Mouse (Mus musculus): ENCODE data around the gene Tbx1. TPM values are rescaled to one million over a fixed set of nuclear protein-coding genes. Genes with fewer than 3 reads are reported as not detected.

Gene Tbx1
- polyA plus RNA-seq, 1 experiment from 2014 or later = 24.3 TPM

GRCm38 (mm10) chr16:18622916-18623750, 32.7 kb upstream of the Tbx1 start:
- 63% methylated on average over 29 of the region's 29 CpGs for WGBS
- Histone ChIP-seq H3K9me3 (replicated peaks) (no peaks in the 10 kb centered on the region), H3K4me1 (peaks cover 49% of the 10 kb centered on the region), H3K27ac (replicated peaks) (no peak overlapping the region), H3K9ac (no peak overlapping the region), H3K4me2 (replicated peaks) (no peak overlapping the region), H3K27me3 (peaks cover 76% of the 10 kb centered on the region), H3K4me3 (replicated peaks) (no peak overlapping the region), H3K36me3 (peaks cover 35% of the 10 kb centered on the region)
- ATAC-seq (ENCODE audit: insufficient number of reproducible peaks, low FRiP score, low TSS enrichment, low read depth) = no peak

GRCm38 (mm10) chr16:18622019-18622418, 31.5 kb upstream of the Tbx1 start, which contains the start of gene Gp1bb:
Gene Gp1bb (minus strand): TSS chr16:18622403.
- H3K4me3 ChIP-seq (replicated peaks) = peak within 1 kb of the TSS; percentile 52
- H3K36me3 ChIP-seq = peaks cover 35% of the 10 kb centered on the region
- no peaks in the 10 kb centered on the region for H3K9me3 ChIP-seq (replicated peaks)
- H3K27me3 ChIP-seq = peaks cover 83% of the 10 kb centered on the region
- H3K4me2 ChIP-seq (replicated peaks) = peak within 1 kb of the TSS; percentile 96
- ATAC-seq (ENCODE audit: insufficient number of reproducible peaks, low FRiP score, low TSS enrichment, low read depth) = no peak
- 47% methylated on average over 17 of the region's 17 CpGs for WGBS
- H3K9ac ChIP-seq = no peak within 1 kb of the TSS
- H3K4me1 ChIP-seq = peaks cover 45% of the 10 kb centered on the region
- H3K27ac ChIP-seq (replicated peaks) = no peak within 1 kb of the TSS

GRCm38 (mm10) chr16:18621362-18622001, 31.0 kb upstream of the Tbx1 start:
- Histone ChIP-seq H3K27me3 (peaks cover 86% of the 10 kb centered on the region), H3K4me1 (peaks cover 40% of the 10 kb centered on the region), H3K9me3 (replicated peaks) (no peaks in the 10 kb centered on the region), H3K4me2 (replicated peaks) (peak overlapping the region; percentile 96), H3K36me3 (peaks cover 35% of the 10 kb centered on the region), H3K9ac (0 out of 2 replicates have a peak overlapping the region, but pooled peaks have one; percentile 23), H3K4me3 (replicated peaks) (peak overlapping the region; percentile 52), H3K27ac (replicated peaks) (no peak overlapping the region)
- WGBS = 10% methylated on average over 38 of the region's 38 CpGs
- ATAC-seq (ENCODE audit: insufficient number of reproducible peaks, low FRiP score, low TSS enrichment, low read depth) = no peak

GRCm38 (mm10) chr16:18620601-18621361, 30.3 kb upstream of the Tbx1 start:
- no peaks in the 10 kb centered on the region for H3K9me3 ChIP-seq (replicated peaks)
- H3K4me2 ChIP-seq (replicated peaks) = peak overlapping the region; percentile 96
- H3K36me3 ChIP-seq = peaks cover 35% of the 10 kb centered on the region
- 0 out of 2 replicates have a peak overlapping the region, but pooled peaks have one; percentile 23 for H3K9ac ChIP-seq
- WGBS = 2% methylated on average over 74 of the region's 74 CpGs
- H3K4me1 ChIP-seq = peaks cover 33% of the 10 kb centered on the region
- H3K4me3 ChIP-seq (replicated peaks) = peak overlapping the region; percentile 52
- peaks cover 83% of the 10 kb centered on the region for H3K27me3 ChIP-seq
- H3K27ac ChIP-seq (replicated peaks) = no peak overlapping the region
- no peak; the same call in 1 of the 2 replicates for ATAC-seq (ENCODE audit: insufficient number of reproducible peaks, low FRiP score, low TSS enrichment, low read depth)

GRCm38 (mm10) chr16:18620201-18620600, 29.7 kb upstream of the Tbx1 start:
- Histone ChIP-seq H3K36me3 (peaks cover 34% of the 10 kb centered on the region), H3K27me3 (peaks cover 77% of the 10 kb centered on the region), H3K4me2 (replicated peaks) (peak overlapping the region; percentile 96), H3K4me1 (peaks cover 31% of the 10 kb centered on the region), H3K27ac (replicated peaks) (no peak overlapping the region), H3K9me3 (replicated peaks) (no peaks in the 10 kb centered on the region), H3K9ac (no peak overlapping the region), H3K4me3 (replicated peaks) (peak overlapping the region; percentile 52)
- 36% methylated on average over 6 of the region's 6 CpGs for WGBS
- no peak for ATAC-seq (ENCODE audit: insufficient number of reproducible peaks, low FRiP score, low TSS enrichment, low read depth)

GRCm38 (mm10) chr16:18619110-18619509, 28.6 kb upstream of the Tbx1 start:
- WGBS = 57% methylated on average over 4 of the region's 4 CpGs
- Histone ChIP-seq H3K4me1 (peaks cover 34% of the 10 kb centered on the region), H3K9me3 (replicated peaks) (no peaks in the 10 kb centered on the region), H3K36me3 (peaks cover 24% of the 10 kb centered on the region), H3K4me2 (replicated peaks) (no peak overlapping the region), H3K27me3 (peaks cover 66% of the 10 kb centered on the region), H3K9ac (no peak overlapping the region), H3K4me3 (replicated peaks) (no peak overlapping the region), H3K27ac (replicated peaks) (no peak overlapping the region)
- ATAC-seq (ENCODE audit: insufficient number of reproducible peaks, low FRiP score, low TSS enrichment, low read depth) = no peak

GRCm38 (mm10) chr16:18618297-18618696, 27.8 kb upstream of the Tbx1 start:
- H3K9ac ChIP-seq = no peak overlapping the region
- peaks cover 16% of the 10 kb centered on the region for H3K36me3 ChIP-seq
- H3K9me3 ChIP-seq (replicated peaks) = no peaks in the 10 kb centered on the region
- no peak overlapping the region for H3K27ac ChIP-seq (replicated peaks)
- peaks cover 58% of the 10 kb centered on the region for H3K27me3 ChIP-seq
- WGBS = 62% methylated on average over 2 of the region's 2 CpGs
- no peak overlapping the region for H3K4me3 ChIP-seq (replicated peaks)
- ATAC-seq (ENCODE audit: insufficient number of reproducible peaks, low FRiP score, low TSS enrichment, low read depth) = no peak
- peaks cover 34% of the 10 kb centered on the region for H3K4me1 ChIP-seq
- H3K4me2 ChIP-seq (replicated peaks) = no peak overlapping the region

GRCm38 (mm10) chr16:18617370-18618065, 27.0 kb upstream of the Tbx1 start:
- Histone ChIP-seq H3K9ac (no peak overlapping the region), H3K27ac (replicated peaks) (no peak overlapping the region), H3K36me3 (peaks cover 8% of the 10 kb centered on the region), H3K9me3 (replicated peaks) (no peaks in the 10 kb centered on the region), H3K27me3 (peaks cover 54% of the 10 kb centered on the region), H3K4me2 (replicated peaks) (peak overlapping the region; percentile 55), H3K4me1 (peaks cover 34% of the 10 kb centered on the region), H3K4me3 (replicated peaks) (peak overlapping the region; percentile 35)
- no peak for ATAC-seq (ENCODE audit: insufficient number of reproducible peaks, low FRiP score, low TSS enrichment, low read depth)
- 1% methylated on average over 27 of the region's 27 CpGs for WGBS

- no peak for ATAC-seq (ENCODE audit: insufficient number of reproducible peaks, low FRiP score, low TSS enrichment, low read depth)
- Histone ChIP-seq H3K4me3 (replicated peaks) (no peak overlapping the region), H3K9me3 (replicated peaks) (no peaks in the 10 kb centered on the region), H3K36me3 (no peaks in the 10 kb centered on the region), H3K4me2 (replicated peaks) (no peak overlapping the region), H3K27ac (replicated peaks) (no peak overlapping the region), H3K9ac (no peak overlapping the region), H3K4me1 (peaks cover 15% of the 10 kb centered on the region), H3K27me3 (peaks cover 17% of the 10 kb centered on the region)
- WGBS = 78% methylated on average over 3 of the region's 3 CpGs
Measured at GRCm38 (mm10) chr16:18613301-18613700, 22.8 kb upstream of the Tbx1 start.

GRCm38 (mm10) chr16:18611752-18612151, 21.3 kb upstream of the Tbx1 start:
- ATAC-seq (ENCODE audit: insufficient number of reproducible peaks, low FRiP score, low TSS enrichment, low read depth) = no peak
- 46% methylated on average over 13 of the region's 13 CpGs for WGBS
- H3K36me3 ChIP-seq = no peaks in the 10 kb centered on the region
- H3K4me1 ChIP-seq = peaks cover 13% of the 10 kb centered on the region
- 0 out of 2 replicates have a peak, but pooled peaks cover 7% of the 10 kb centered on the region for H3K27me3 ChIP-seq
- H3K4me2 ChIP-seq (replicated peaks) = no peak overlapping the region
- no peaks in the 10 kb centered on the region for H3K9me3 ChIP-seq (replicated peaks)
- no peak overlapping the region for H3K27ac ChIP-seq (replicated peaks)
- no peak overlapping the region for H3K4me3 ChIP-seq (replicated peaks)
- no peak overlapping the region for H3K9ac ChIP-seq

All from embryonic facial prominence, embryonic 15.5 days (tissue).